Mouse (Mus musculus) large intestine, adult 2 months (tissue): Measurements from ENCODE around the gene Podxl2. TPM values are rescaled to one million over a fixed set of nuclear protein-coding genes. Genes with fewer than 3 reads are reported as not detected.

Experiments used
- DNase-seq: peaks from one replicate; pipeline ENCODE4 v3.0.0-alpha.2; 2012; ENCODE audit warnings: low read depth, low spot score
- WGBS: fragments of 180-500 bp; shearing (Covaris S2); methylation state at CpG from one replicate; pipeline ENCODE4 v1.1.7; 2018; 5-methylcytosine and 5-hydroxymethylcytosine counted together
- polyA plus RNA-seq: library from polyadenylated mRNA; depleted of rRNA; stranded (reverse); fragments of >200 nt; gene quantifications from 2 replicates; pipeline ENCODE4 v1.2.3, GENCODE M21; 2012

Podxl2 gene
- polyA plus RNA-seq, 1 experiment, result 7.1 TPM

DNA sequence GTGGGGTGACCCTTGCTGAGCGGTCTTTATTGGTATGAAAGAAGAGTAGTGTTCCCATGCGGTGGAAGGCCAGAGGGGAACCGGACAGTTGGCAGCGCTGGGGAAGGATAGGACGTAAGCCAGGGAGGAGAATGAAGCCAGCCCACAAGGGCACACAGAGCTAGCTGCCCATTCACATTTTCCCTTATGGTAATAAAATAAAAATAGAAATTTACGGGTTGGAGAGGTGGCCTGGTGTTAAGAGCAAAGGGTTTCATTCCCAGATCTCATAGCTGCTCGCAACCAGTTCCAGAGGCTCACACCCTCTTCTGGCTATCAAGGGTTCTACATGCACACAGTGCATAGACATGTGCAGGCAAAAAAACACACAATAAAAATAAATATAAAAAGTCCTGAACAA lies 24.8 kb downstream of the Podxl2 start:
- DNase-seq, result no peak
- 78% methylated on average over 7 of the region's 7 CpGs for WGBS

DNA sequence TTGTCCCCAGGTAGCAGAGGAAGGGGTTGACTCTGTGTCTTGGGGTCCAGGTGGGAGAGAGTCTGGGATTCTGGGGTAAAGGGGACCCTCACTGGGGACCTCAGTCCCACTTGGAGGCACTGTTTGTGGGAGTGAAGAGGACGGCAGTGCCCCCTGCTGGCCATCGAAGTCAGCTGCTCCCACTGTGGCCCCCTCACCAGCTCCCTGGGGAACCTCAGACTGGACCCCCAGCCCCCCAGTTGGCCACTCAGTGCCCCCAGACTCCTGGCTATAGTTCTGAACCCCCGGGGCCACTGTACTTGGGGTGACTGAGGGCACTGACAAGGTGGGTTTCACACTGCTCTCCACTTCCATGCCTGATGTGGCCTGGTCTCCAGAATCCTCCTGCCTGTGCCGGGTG lies 25.6 kb downstream of the Podxl2 start:
- DNase-seq, result no peak
- 57% methylated on average over 4 of the region's 4 CpGs for WGBS

DNA sequence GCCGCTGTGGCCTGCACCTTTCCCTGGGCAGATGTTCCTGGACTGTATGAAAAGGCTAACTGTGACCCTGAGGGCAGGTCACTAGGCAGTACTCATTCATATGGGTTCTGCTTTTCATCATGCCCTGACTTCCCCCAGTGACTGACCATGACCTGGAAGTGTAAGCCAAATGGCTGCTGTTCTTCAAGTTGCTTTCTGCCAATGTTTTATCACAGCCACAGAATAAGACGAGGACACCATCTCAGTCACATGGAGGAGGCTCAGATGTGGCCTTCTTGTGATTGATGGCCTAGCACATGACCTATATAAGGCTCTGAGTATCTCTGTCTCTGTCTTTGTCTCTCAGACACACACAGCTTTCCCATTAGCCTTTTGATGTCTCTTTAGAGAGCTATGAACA lies 27.3 kb downstream of the Podxl2 start:
- no peak for DNase-seq
- 68% methylated on average over 2 of the region's 2 CpGs for WGBS

DNA sequence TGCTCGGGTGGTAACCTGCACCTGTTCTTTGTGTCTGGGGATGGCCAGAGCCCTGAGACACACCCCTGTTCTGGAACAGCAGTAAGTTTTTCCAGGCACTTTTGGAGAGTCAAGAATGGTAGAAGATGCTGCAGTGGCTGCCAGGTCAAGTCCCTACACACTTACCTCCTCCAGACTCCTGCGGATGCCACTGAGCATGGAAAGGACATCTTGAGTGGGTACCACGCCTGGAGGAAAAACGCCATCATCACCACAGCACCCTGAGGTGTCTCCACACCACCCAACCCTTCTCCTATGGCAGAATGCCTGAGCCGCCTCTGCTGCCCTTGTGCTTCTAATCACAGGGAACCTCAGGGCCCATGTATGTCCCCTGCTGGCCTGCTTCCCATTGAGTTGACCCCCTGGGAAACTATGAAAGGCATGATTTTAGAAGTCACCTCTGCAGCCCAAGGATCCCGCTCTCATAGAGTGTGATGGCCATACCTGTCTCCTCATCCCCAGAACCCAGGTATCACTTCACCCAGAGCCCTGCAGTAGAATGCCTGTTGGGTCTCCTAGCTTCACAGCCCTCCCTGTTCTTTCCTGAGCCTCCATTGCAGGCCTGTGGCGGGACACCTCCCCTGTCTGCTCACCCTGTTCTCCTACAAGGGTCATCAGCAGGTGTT lies 29.8 kb downstream of the Podxl2 start:
- no peak for DNase-seq
- WGBS, result 86% methylated on average over 7 of the region's 7 CpGs

DNA sequence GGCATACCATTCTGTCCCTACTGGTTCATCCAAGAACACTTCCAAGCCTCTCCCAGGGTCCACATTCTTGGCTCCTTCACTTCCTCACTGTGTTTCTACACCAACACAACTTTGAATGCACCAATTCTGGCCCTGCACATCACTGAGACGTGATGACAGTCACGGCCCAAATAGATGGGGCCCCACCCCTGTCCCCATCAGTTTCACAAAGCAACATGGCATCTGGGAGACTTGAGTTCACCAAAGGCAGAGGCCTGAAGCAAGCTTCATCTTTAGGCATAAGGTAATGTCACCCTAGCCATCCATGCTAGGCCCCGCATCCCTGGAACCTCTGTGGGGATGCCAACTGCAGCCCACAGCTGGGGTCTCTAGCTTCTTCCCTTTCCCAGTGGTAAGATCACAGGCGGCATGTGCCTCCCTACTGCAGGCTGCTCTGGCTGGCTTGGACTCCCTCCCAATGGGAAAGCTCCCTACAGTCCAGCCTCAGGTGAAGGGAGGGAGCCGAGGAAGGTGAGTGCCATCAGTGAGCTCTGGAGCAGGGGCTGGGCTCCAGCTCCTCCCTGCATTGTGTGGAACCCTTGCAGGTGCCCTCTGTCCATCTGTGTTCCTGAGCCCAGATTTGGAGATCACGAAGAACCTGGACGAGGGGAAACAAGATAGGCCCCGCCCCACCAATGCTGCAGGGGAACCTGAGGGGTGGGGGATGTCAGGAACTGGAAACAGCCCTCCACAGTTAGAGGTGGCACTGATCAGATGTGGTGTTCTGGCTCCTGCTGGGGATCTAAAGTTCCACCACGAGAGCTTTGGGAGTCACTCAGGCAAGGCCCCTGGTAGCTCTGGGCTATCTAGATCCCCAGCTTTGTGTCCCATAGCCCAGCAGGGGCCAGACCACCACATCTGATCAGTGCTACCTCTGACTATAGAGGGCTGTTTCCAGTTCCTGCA lies 30.8 kb downstream of the Podxl2 start:
- no peak for DNase-seq
- 86% methylated on average over 9 of the region's 9 CpGs for WGBS

DNA sequence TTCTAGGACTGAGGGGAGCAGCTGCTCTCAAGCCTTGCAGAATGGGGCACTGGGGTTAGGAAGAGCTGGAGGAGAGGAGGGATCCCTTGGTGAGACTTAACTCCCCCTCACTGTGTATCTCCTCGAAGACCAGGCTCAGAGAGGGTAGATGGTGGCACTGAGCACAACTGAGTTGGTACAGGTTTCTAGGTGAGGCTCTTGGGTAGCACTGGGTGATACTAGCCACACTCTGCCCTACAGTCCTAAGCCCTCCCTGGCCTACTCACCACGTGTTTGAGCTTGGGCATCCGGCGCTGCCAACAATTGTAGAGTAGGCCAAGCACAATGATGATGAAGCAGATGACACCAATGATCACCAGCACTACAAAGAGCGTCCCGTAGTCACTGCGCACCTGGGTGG lies 31.6 kb downstream of the Podxl2 start:
- WGBS, result 83% methylated on average over 7 of the region's 7 CpGs
- DNase-seq, result no peak

DNA sequence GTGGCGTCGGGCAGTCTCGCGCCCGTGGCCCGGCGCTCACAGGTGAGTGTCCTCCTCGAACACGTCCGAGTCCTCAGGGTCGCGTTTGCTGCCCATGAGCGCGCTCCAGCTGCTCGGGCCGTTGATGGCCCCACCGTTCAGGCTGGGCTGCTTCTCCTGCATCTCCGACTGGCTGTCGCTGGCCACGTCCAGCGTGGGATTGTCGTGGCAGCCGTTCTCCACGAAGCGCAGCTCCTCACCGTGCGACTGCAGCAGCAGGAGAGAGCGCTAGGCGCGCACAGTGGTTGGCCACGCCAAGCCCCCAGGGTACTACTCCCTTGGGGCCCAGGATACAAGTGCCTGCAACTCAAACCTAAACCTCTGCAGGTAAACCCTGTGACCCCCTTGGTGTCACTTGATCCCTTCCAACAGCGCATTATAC lies 32.1 kb downstream of the Podxl2 start:
- WGBS, result 1% methylated on average over 32 of the region's 32 CpGs
- no peak for DNase-seq

DNA sequence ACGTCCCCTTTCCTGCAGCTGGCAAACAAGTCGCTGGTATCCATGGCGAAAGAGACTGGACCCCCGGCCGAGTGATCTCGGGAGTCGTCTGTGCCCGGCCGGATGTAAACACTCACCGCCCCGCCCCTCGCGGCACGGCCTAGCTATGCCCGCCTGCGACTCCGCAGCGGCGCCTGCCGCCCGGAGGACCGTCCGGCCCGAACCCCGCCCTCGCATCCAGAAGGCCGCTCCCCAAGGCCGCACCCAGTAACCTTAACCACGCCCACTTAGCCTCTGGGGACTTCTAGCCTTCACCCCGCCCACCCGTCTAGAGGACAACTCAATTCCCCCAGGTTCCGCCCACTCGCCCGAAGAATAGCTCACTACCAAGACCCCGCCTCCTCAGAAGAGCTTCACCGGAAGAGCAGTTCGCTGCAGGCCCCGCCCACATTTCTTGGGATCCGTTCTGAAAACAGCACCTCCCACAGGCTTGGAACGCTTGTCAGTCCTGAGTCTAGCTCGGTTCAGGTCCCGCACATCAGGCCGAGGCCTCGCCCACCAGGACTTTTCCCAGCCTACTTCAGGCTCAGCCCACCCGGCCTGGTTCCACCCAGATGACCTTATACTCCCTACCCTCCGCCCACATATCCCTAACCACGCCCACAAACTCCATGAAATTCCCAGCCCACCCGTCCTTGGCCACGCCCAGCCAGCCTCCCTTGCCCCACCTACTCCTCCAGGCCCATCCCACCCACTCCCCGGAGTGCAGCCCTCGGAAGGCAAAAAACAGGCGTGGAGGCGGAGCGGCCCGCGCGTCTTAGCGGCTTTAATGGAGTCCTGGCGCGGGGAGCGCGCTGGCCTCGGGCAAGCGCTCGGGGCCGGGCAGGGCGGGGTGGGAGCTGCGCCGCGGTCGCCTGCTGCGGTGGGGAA lies 32.8 kb downstream of the Podxl2 start, which contains the start of gene Abtb1:
TSS of gene Abtb1 (minus strand) at position 204 of the 909 bp plus-strand sequence.
- WGBS, result under 1% methylated on average over 72 of the region's 72 CpGs
- peak; percentile 99 for DNase-seq

DNA sequence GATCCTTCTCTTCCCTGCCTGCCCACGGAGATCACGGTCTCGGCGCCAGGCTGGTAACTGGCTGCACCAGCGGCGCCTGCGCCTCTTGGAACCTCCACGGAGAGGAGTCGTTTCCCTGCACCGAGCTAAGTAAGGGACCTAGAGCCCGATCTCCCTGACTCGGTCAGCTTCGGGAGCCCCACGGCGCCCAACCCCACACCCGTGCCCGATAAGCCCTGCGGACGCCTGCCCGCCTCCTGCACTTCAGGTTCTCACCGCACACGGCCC lies 33.4 kb downstream of the Podxl2 start:
- DNase-seq, result no peak
- WGBS, result under 1% methylated on average over 22 of the region's 22 CpGs

DNA sequence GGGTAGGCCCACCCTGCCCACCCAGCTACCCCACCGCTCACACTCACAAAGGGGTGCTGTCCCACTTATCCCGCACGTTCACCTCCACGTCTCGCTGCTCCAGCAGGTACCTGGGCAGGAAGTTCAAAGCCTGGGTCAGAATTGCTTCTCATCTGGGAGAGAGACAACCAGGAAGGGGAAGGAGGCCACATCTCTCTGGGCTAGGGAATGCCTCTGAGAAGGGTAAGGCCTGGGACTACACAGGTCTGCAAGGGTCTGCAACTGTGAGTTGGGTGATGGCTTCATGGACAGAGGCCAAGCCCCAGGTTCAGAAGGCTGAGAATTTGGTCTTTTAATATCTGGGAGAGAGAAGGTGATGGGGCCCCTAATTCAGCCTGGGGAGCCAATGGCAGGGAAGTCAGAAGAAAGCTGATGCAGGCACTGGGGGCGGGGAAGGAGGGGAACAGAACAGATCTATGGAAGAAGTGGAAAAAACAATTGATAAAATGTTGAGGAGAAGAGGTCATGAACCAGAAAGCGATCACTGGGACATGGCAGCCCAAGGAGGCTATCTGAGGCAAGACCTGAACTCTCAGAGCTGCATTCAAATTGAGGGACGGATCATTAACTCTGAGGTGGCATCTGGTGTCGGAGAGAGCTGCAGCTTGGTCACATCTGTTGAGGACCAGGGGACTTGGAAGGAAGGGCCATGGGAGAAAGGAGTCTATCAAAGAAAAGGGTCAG lies 33.9 kb downstream of the Podxl2 start:
- WGBS, result 52% methylated on average over 9 of the region's 9 CpGs
- DNase-seq, result no peak

DNA sequence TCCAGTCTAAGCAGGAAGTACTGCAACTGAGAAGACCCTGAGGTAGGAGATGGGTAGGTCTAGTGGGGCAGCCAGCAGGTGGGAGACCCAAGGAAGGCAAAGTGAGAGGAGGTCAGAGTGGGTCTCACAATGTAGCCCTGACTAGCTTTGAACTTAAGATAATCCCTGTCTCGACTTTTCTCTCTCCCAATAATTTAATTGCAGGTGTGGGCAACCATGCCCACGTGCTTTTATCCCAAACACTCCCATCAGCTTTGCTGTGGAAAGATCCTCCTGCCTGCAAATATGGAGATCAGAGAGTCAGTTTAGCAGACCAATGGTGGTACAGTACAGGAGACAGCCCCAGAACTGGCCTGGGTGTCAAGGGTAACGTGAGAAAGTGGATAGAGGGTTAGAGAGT lies 34.6 kb downstream of the Podxl2 start:
- WGBS, result 69% methylated on average over 3 of the region's 3 CpGs
- DNase-seq, result no peak

DNA sequence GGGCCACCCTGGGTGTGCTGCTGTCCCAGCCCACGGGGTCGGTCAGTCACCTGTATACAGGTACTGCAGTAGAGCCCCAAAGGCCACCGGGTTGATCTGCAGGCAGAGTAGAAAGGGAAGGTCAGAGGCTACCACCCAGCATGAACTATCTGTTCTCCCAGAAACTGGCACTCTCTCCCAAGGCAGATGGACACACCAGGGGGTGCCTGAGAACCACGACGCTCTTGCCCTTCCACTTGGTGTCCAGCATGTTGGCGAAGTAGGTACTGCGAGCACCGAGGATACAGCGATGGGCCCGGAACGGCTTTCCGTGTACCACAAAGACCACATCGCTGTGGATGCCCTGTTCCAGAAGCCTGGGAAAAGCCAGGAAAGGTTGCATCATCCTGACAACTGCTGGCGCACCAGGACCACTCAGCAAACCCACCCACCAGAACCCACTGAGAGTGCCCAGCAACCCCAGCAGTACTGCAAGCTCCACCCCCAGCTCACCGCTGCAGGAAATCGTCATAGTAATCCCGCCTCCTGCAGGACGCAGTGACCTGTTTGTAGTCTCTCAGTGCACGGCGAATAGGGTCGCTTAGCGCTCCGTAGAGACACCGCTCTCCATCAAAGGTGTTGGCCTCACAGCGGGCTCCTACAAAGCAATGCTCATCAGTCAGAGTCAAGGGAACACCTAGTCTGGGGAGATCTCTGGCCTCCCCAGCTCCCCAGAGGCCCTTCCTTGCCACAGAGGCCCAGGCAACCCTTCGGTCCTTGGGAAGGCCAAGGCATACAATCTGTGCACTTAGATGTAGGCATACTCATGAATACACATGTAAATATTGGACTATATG lies 35.5 kb downstream of the Podxl2 start:
- 89% methylated on average over 26 of the region's 26 CpGs for WGBS
- DNase-seq, result no peak

DNA sequence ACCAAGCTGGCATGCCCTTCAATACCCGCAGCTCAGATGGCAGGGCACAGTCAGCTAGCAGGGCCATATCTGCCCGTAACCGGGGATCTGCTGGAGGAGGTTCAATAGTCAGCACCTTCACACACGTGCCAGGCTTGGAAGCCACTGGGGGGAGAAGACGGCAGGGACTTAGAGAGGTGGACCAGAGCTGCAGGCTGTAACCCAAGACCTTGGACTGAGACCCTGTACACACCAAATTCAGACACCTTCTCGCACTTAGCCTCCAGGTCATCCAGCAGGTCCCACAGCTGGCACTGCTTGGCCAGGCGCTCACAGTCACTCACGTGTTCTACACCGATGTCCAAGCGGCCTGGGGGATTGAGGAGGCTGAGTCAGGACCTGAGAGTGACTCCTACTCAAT lies 36.2 kb downstream of the Podxl2 start:
- 95% methylated on average over 10 of the region's 10 CpGs for WGBS
- DNase-seq, result no peak

DNA sequence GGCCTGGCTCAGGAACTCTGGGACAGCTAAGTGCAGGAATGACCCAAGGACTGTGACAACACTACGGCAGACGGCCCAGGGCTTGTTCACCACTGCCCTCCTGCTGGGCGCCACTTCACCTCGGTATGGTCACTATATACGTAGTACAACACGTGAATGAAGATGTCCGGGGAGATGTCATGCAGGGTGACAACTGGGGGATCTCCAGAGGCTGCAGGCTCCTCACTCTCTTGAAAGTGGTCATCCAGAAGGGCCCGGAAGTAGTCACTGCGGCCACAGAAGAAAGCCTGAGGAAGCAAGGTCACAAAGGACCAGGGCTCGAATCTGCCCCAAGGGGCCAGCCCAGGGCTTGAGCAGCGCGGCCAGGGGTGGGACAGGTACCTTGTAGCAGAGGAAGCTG lies 36.8 kb downstream of the Podxl2 start:
- no peak for DNase-seq
- 96% methylated on average over 12 of the region's 12 CpGs for WGBS

DNA sequence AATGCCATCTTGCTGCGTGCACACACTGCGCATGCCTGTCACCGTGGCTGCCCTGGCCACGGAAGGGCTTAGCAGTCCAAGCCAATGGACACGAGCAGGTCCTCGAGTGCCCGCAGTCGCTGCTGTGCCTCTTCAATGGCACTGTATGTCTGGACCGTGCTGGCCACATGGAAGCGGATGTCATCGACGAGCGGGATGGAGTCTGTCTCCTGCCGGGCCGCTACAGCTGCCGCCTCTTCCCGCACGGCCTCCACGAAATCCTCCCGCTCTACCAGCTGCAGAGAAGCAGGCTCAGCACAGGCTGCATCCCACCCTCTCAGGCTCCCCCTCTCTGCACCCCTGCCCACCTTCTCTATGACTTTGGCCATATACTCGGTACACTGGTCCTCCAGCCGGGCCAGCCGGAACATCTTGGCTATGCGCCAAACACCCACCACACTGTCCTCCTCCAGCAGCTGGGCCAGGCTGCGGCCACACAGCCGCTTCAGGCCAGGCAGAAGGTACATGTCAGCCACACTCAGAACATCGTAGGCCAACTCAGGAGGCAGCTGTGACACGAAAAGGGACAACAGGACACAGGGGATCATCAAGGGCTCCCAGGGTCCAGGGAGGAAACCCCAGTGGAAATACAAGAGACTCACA lies 38.5 kb downstream of the Podxl2 start:
- 86% methylated on average over 28 of the region's 28 CpGs for WGBS
- no peak for DNase-seq

DNA sequence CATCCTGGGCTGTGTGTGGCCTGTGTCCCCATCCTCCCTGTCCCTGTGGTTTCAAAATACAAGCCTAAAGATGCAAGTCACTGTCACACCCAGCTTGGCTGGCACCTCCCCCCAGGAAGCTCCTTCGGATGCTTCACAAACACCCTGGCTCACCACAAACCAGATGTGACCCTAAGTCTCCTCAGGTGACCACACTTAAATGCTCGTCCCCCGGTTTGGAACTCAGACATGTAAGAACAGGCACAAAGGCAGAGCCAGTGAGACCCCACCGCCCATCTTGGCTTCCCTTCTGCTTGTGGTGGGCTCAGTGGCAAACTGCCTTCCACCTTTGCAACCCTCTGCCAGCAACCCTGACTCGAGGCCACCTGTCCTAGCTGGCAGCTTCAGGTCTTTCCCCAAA lies 39.8 kb downstream of the Podxl2 start:
- no peak for DNase-seq
- 70% methylated on average over 5 of the region's 5 CpGs for WGBS

DNA sequence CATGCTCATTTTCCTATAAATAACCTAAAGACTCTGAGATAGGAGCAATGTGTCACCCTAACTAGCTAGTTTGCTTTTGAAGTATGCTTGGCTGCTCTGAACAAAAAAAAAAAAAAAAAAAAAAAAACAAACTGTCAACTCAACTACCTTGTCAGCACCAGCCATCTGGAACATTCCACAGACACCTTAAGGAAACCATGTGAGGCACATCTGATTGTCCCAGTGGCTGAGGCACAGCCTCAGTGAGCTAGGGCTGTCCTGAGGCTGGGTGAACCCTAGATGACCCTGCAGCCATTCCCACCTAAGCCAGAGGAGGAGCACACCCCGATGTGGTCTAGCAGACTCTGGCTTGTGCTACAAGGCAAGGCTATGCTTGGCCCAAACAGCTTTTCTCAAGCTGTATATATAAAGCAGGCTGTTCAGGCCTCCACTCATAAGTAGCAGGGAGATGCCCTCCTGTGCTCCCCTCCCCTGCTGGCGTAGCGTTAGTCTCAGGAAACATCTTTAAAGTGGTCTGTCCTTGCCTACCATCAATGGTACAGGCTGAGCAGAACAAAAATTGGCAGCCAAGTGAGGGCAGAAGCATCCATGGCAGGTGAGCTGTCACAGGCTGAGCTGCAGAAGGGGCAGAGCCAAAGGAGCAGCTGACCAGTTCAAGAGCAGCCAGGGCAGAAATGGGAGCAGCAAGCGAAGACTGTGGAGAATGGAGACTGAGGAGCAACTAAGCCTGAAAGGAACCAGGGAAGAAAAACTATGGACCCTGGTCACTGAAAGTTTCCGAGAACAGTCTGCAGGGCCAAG lies 41.3 kb downstream of the Podxl2 start:
- DNase-seq, result no peak

DNA sequence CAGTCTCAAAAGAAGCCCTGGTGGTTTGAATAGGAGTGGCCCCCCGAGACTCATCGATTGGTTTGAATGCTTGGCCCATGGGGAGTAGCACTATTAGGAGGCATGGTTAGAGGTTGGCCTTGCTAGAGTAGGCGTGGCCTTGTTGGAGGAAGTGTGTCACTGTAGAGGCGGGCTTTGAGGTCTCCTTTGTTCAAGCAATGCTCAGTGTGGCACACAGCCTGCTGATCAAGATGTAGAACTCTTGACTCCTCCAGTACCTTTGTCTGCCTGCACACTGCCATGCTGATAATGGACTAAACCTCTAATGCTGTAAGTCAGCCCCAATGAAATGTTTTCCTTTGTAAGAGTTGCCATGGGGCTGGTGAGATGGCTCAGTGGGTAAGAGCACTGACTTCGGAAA lies 42.2 kb downstream of the Podxl2 start:
- 80% methylated on average over 5 of the region's 5 CpGs for WGBS
- DNase-seq, result no peak

More for the DNA sequence above, 41.3 kb downstream of the Podxl2 start:
- 79% methylated on average over 5 of the region's 5 CpGs for WGBS
